Mouse (Mus musculus) frontal cortex, adult 2 months (tissue): ENCODE data around the gene Sorbs2. TPM values are rescaled to one million over a fixed set of nuclear protein-coding genes. Genes with fewer than 3 reads are reported as not detected.

Experiments
- DNase-seq, 2 experiments: peaks; one replicate each; pipeline ENCODE4 v3.0.0; 2022; ENCODE audit warnings: low spot score in 1 of 2; ENCODE audit errors: extremely low spot score in 1 of 2
- polyA plus RNA-seq: library from polyadenylated mRNA; depleted of rRNA; stranded (reverse); fragments of >200 nt; gene quantifications from 2 replicates; pipeline ENCODE4 v1.2.3, GENCODE M21; 2012

Gene Sorbs2
- polyA plus RNA-seq, 1 experiment, result 122 TPM

GRCm38 (mm10) chr8:45570117-45570516, 62.5 kb downstream of the Sorbs2 start:
- no peak for DNase-seq

DNA sequence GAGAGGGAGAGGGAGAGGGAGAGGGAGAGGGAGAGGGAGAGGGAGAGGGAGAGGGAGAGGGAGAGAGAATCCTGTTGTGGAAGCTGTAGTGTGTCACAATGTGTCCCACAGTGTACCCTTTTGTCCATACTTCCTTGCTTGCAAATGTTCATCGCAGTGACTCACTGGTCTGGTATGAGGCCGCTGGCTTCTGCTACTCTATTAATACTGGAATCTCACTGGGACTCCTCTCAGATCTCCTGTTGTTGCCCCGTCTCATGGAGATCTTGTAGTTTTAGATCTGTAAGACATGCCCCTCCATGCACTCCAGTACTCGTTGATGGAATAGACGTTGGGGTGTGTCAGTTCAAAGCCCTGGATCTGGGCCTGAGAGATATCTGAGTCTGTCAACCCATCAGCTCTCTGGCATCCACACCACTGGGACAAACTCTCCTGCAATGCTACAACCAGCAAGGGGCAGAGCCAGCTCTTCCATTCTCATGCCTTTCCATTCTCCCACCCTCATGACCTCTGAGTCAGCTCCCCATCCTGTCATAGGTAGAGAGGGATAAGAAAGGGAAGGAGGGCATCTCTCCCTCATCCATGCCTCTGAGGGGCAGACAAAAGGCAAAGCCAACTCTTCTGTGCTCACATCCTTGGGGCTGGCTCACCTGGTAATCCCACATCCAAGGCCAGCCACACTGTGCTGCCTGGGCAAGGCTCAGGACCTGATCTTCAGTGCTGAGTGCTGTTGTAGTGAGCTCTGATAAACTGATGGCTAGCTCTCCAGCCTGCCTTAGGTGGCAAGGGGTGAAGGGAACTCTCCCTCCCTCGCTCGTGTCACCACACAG, 72.3 kb downstream of the Sorbs2 start:
- DNase-seq, result no peak

- no peak for DNase-seq
Measured at GRCm38 (mm10) chr8:45580544-45580866, 72.9 kb downstream of the Sorbs2 start.

DNA sequence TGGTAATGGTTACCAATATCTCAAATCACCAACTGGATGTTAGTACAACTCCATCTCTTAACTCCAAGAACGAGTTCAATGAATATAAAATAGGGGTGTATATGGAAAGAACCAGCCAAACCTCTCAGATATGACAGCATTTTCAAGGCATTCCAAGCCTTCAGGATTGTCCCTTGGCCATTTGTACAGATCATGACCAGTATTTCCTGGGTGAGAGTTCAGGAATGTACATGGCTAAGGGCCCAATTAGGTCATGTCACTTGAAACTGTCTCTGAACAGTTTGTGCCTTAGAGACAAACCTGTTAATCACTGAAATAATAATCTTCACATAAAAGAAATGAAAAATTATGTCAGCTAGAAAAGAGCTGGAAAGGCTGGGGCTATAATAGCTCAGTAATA, 76.3 kb downstream of the Sorbs2 start:
- no peak for DNase-seq

GRCm38 (mm10) chr8:45584390-45585052, 76.9 kb downstream of the Sorbs2 start:
- no peak for DNase-seq

GRCm38 (mm10) chr8:45585158-45585557, 77.6 kb downstream of the Sorbs2 start:
- DNase-seq, result no peak

DNA sequence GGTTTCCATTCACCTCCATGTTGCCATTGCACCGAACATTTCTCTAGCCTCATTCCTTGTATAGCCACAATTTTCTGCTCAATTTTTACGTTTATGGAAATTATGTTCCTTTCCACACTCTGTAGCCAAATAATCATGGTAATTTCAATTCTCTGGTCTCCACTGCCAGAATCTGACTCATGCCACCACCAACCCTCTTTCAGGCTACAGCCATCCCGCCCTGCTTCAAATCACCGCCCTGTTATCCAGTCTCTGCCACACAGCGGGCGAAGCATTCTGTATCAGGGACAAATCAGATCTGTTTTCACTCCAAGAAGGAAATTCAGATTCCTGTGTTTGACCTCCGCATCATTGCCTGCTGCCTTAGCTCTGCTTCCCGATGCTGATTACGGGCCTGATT, 79.4 kb downstream of the Sorbs2 start:
- peak in 1 of 2 experiments; percentile 57 for DNase-seq

DNA sequence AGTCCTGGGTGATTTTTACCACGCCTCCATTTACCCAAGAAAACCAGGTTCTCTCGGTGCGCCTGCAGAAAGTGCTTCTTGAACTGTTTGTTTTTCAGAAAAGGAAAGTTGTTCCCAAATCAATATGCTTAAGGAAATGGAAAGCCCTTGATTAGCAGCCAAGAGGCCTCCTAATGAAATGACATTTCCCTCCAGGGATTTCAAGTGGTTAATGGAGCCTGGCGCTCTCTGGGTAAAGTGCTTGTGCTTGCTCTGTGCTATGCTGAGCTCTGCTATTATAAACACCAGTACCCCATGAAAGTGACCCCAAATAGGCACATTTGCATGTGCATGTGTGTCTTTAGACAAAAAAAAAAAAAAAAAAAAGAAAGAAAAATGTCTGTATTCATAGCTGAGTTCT, 84.3 kb downstream of the Sorbs2 start:
- DNase-seq, result no peak

- peak; percentile 82 to 92 for DNase-seq
Measured at GRCm38 (mm10) chr8:45593711-45594110, 86.1 kb downstream of the Sorbs2 start.

DNA sequence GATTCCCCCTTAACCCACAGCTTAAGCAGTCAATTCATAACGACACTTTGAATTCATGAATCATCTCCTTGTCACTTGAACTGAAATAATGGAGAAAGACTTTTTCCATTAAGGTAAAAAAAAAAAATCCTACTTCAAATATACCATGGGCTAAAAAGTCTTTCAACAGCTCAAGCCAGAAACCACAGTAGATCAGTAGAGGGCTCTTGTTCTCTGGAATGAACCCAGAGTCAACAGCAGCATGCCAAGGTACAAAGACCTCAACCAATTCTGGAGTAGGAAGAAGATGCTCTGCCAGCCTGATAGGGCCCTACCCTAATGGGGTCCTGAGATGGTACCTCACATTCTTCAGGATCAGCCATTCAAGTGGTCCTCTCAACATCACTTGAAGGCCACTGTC, 88.4 kb downstream of the Sorbs2 start:
- DNase-seq, result no peak

GRCm38 (mm10) chr8:45596591-45596990, 89.0 kb downstream of the Sorbs2 start:
- DNase-seq, result no peak

DNA sequence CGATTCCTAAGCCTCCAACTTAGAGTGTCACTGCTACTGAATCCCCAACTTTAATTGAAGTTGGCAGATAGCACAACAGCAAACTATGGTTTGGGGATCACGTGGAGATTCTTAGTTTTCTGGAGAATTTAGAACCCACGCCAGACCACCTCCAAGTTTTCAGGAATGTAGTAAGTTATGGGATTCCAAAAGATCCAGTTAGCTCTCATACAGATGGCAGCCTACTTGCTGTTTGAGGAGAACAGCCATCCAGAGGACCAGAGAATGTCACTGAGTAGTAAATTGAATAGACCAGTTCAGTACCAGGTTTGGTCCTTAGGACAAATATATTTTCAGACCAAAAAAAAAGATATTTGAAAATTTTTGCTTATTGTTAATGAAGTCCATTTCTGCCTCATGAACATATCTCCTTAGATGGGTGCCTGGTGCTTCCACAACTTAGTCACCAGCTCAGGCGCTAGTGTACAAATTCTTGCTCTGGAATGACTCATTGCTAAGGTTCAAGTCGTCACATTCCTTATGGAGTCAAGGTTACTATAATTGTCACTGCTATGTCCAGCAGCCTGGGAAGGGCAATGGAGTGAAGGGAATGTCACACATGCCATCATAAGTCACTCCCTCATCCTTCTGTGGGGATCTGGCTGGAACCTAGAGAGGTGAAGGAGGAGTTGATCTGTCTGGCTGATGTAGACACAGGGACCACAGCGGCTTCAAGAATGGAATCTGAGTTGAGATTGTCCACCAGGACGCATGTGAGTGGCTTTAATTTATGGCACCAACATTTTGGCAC, 90.2 kb downstream of the Sorbs2 start:
- no peak for DNase-seq

GRCm38 (mm10) chr8:45598883-45599282, 91.3 kb downstream of the Sorbs2 start:
- DNase-seq, result no peak

DNA sequence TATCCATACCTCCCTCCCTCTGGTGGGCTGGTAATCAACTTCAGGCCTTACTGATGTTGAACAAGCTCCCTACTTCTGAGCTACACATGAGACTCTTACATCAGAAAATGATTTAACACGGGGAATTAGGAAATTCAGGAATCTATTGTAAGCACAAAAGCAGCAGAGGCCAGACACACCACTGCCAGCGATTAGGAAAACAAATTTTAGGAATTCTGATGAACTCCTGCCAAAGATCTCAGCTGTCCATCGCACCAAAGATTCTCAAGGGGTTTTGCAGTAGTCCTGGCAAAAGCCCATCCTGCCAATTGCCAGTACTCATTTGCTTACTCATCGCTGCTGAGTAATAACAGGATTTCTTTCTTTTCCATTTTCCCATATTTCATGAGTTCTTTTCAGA, 94.4 kb downstream of the Sorbs2 start:
- DNase-seq, result peak in 1 of 2 experiments; percentile 30

DNA sequence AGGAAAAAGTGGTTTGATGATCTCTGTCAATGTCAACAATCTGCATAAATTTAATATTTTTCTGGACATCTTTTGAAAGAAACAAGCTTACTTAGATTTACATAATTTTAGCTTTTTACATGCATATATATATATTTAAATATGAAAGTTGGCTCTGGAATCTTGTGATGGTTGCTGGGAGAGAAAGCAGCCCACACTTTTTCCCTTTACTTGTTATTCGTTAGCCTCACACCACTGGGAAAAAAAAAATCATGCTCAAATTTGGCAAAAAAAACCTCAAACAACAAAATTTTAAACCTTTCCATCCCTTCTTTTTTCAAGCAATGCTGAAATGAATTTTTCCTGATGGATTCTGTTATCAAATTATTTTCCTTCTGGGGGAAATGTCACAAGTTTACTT, 97.8 kb downstream of the Sorbs2 start:
- peak in 1 of 2 experiments; percentile 50 for DNase-seq

- DNase-seq, result no peak
Measured at GRCm38 (mm10) chr8:45607012-45607411, 99.4 kb downstream of the Sorbs2 start.

- no peak for DNase-seq
Measured at GRCm38 (mm10) chr8:45608413-45608812, 100.8 kb downstream of the Sorbs2 start.

DNA sequence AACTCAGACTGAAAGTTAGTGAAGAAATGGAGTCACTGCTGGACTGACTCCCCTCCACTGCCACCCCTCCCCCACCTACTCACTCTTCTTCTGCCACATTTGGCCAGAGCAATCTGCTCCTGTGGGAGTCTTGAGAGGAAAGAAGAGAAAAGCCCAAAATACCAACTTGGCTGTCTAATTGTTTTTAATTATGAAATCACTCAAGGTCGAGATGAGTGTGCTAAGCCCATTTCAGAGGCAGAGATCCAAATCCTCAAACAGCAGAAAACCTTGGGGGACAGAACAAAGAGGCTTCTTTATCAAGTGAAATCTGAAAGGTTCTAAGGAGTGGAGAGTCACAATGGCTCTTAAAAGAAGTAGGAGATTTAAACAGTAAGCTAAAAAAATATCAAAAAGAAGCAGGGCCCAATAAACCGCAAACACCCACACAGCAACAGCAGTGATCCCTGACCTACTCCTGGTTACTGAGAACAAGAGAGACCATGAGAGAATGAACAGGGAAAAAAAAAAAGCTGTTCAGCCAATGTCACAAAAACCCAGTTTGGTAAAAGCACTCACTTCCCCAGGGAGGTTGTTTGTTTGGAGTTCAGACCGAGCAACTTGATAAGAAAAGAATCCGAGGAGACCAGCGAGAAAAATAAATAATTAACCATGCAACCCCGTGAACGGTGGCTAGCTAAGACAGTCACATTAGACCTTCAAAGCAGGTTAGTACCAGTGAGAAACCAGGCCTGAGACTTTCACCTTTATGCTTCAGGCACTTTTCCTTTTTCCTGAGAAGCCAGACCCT, 103.0 kb downstream of the Sorbs2 start:
- peak in 1 of 2 experiments; percentile 52 for DNase-seq

- no peak for DNase-seq
Measured at GRCm38 (mm10) chr8:45611320-45611719, 103.7 kb downstream of the Sorbs2 start.

DNA sequence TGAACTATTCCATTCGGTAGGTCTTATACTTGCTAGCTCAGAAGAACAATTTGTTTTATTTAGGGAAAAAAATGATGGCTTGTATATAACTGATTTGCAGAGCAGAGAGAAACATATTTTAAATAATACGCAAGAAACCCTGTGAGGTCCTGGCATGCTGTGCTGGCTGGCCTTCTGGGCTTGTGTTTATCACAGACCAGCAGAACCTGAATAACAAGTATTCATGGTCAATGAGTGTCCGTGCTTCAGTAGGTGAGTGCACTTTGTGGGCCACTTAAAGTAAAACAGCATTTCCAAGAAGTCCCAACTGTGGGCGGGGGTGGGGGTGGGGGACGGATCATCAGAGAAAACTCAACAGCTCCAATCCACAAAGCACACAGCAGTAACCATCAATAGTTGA, 107.0 kb downstream of the Sorbs2 start:
- no peak for DNase-seq

GRCm38 (mm10) chr8:45615050-45615449, 107.5 kb downstream of the Sorbs2 start:
- no peak for DNase-seq
